Mouse (Mus musculus) CH12.LX (cell line): ENCODE measurements around the gene Fam71f2. TPM values are rescaled to one million over a fixed set of nuclear protein-coding genes. Genes with fewer than 3 reads are reported as not detected.

Source experiments
- DNase-seq: peaks from one replicate; pipeline ENCODE4 v3.0.0-alpha.2; 2013; ENCODE audit errors: extremely low read depth
- H3K27ac ChIP-seq: 2 replicates; pipeline ENCODE4 v1.5.1; 2012; ENCODE audit warnings: low read depth, mild to moderate bottlenecking, control low read depth, moderate library complexity; ENCODE audit not compliant: insufficient read depth
- H3K27me3 ChIP-seq: replicated peaks from 2 replicates; pipeline ENCODE3; 2012; ENCODE audit warnings: inconsistent platforms
- H3K36me3 ChIP-seq, 2 experiments: replicated peaks in 1 of 2; 2 replicates each; pipeline versions ENCODE3 to v1.6.1; 2012; ENCODE audit warnings: inconsistent platforms in 1 of 2, low read length in 1 of 2, mild to moderate bottlenecking in 1 of 2, mixed read lengths in 1 of 2, moderate library complexity in 1 of 2; ENCODE audit not compliant: control insufficient read depth in 1 of 2, insufficient read depth in 1 of 2
- H3K4me1 ChIP-seq, 2 experiments: 2 replicates each; pipeline ENCODE4 v1.6.1; 2012; ENCODE audit warnings: inconsistent platforms in 1 of 2, moderate library complexity in 1 of 2; ENCODE audit not compliant: insufficient read depth in 2 of 2, control insufficient read depth in 1 of 2
- H3K4me2 ChIP-seq: 2 replicates; pipeline ENCODE4 v1.6.1; 2012; ENCODE audit warnings: low read depth, mild to moderate bottlenecking, control low read depth; ENCODE audit not compliant: poor library complexity, insufficient read depth, severe bottlenecking
- H3K4me3 ChIP-seq, 3 experiments: fragments of 150-350 bp in 1 of 3; sonication (generic) in 1 of 3; replicated peaks in 1 of 3; 2 replicates each; pipeline versions ENCODE3 to v1.5.1; 2011 to 2012; ENCODE audit warnings: low read depth in 2 of 3, low read length in 2 of 3, mild to moderate bottlenecking in 2 of 3, moderate library complexity in 2 of 3, control low read depth in 1 of 3, improper control_type of control experiment in 1 of 3, inconsistent platforms in 1 of 3, mixed read lengths in 1 of 3; ENCODE audit not compliant: poor library complexity in 1 of 3
- H3K79me2 ChIP-seq: replicated peaks from 2 replicates; pipeline ENCODE4 v1.6.1; 2012; ENCODE audit warnings: mild to moderate bottlenecking, moderate library complexity; ENCODE audit not compliant: control insufficient read depth, poor library complexity, insufficient read depth, severe bottlenecking; ENCODE audit errors: extremely low read depth
- H3K9ac ChIP-seq: 2 replicates; pipeline ENCODE4 v1.6.1; 2012; ENCODE audit warnings: low read depth, mild to moderate bottlenecking, control low read depth, moderate library complexity; ENCODE audit not compliant: insufficient read depth
- H3K9me3 ChIP-seq: replicated peaks from 2 replicates; pipeline ENCODE3; 2012; ENCODE audit warnings: low read length, inconsistent platforms, mixed read lengths
- BHLHE40 ChIP-seq: IDR thresholded peaks from 2 replicates; pipeline ENCODE4 v1.6.1; 2011; ENCODE audit warnings: mild to moderate bottlenecking, low read depth, low read length, improper control_type of control experiment
- CHD2 ChIP-seq: IDR thresholded peaks from 2 replicates; pipeline ENCODE4 v1.6.1; 2011; ENCODE audit warnings: low read length, improper control_type of control experiment
- CTCF ChIP-seq, 2 experiments: IDR thresholded peaks in 1 of 2; conservative IDR thresholded peaks in 1 of 2; 2 replicates each; pipeline ENCODE4 v1.5.1; 2011 to 2012; ENCODE audit warnings: low read depth in 2 of 2, low read length in 2 of 2, improper control_type of control experiment in 1 of 2, inconsistent platforms in 1 of 2, mild to moderate bottlenecking in 1 of 2, moderate library complexity in 1 of 2
- E2F4 ChIP-seq: IDR thresholded peaks from 2 replicates; pipeline ENCODE4 v1.6.1; 2011; ENCODE audit warnings: low read depth, low read length, improper control_type of control experiment; ENCODE audit not compliant: insufficient replicate concordance
- ELF1 ChIP-seq: IDR thresholded peaks from 2 replicates; pipeline ENCODE4 v1.6.1; 2014; ENCODE audit warnings: low read depth, mild to moderate bottlenecking, inconsistent platforms, low read length, improper control_type of control experiment
- EP300 ChIP-seq: IDR thresholded peaks from 2 replicates; pipeline ENCODE4 v1.6.1; 2011; ENCODE audit warnings: low read length, improper control_type of control experiment
- GABPA ChIP-seq: IDR thresholded peaks from 2 replicates; pipeline ENCODE4 v1.6.1; 2012; ENCODE audit warnings: low read depth, low read length, improper control_type of control experiment, inconsistent platforms; ENCODE audit not compliant: insufficient replicate concordance
- HCFC1 ChIP-seq: IDR thresholded peaks from 2 replicates; pipeline ENCODE4 v1.6.1; 2012; ENCODE audit warnings: low read depth, mild to moderate bottlenecking, inconsistent platforms, low read length, improper control_type of control experiment
- IRF4 ChIP-seq: IDR thresholded peaks from 2 replicates; pipeline ENCODE4 v1.6.1; 2014; ENCODE audit warnings: low read depth, mild to moderate bottlenecking, inconsistent platforms, low read length, improper control_type of control experiment
- JUN ChIP-seq: IDR thresholded peaks from 2 replicates; pipeline ENCODE4 v1.6.1; 2011; ENCODE audit warnings: low read depth, mild to moderate bottlenecking, low read length, improper control_type of control experiment, moderate library complexity; ENCODE audit not compliant: insufficient read depth
- JUND ChIP-seq: conservative IDR thresholded peaks from 2 replicates; pipeline ENCODE4 v1.6.1; 2011; ENCODE audit warnings: low read depth, low read length, improper control_type of control experiment
- KAT2A ChIP-seq: IDR thresholded peaks from 2 replicates; pipeline ENCODE4 v1.6.1; 2012; ENCODE audit warnings: low read length, improper control_type of control experiment, inconsistent platforms; ENCODE audit not compliant: insufficient replicate concordance
- MAFK ChIP-seq: IDR thresholded peaks from 2 replicates; pipeline ENCODE4 v1.6.1; 2011; ENCODE audit warnings: low read length, improper control_type of control experiment; ENCODE audit not compliant: insufficient replicate concordance
- MAZ ChIP-seq: IDR thresholded peaks from 2 replicates; pipeline ENCODE4 v1.6.1; 2012; ENCODE audit warnings: low read depth, mild to moderate bottlenecking, inconsistent platforms, low read length, improper control_type of control experiment, moderate library complexity
- MEF2A ChIP-seq: IDR thresholded peaks from 2 replicates; pipeline ENCODE4 v1.6.1; 2014; ENCODE audit warnings: low read depth, mild to moderate bottlenecking, inconsistent platforms, low read length, improper control_type of control experiment, borderline replicate concordance
- MYC ChIP-seq: IDR thresholded peaks from 2 replicates; pipeline ENCODE4 v1.6.1; 2011; ENCODE audit warnings: low read depth, mild to moderate bottlenecking, improper control_type of control experiment, low read length
- NELFE ChIP-seq: IDR thresholded peaks from 2 replicates; pipeline ENCODE4 v1.6.1; 2011; ENCODE audit warnings: low read depth, low read length, improper control_type of control experiment
- NRF1 ChIP-seq: IDR thresholded peaks from 2 replicates; pipeline ENCODE4 v1.6.1; 2014; ENCODE audit warnings: low read depth, mild to moderate bottlenecking, inconsistent platforms, low read length, improper control_type of control experiment, moderate library complexity
- PAX5 ChIP-seq: IDR thresholded peaks from 2 replicates; pipeline ENCODE4 v1.6.1; 2012; ENCODE audit warnings: low read length, inconsistent platforms, mixed read lengths
- POLR2A ChIP-seq: IDR thresholded peaks from 2 replicates; pipeline ENCODE4 v1.6.1; 2011; ENCODE audit warnings: low read depth, mild to moderate bottlenecking, improper control_type of control experiment, low read length
- POLR2AphosphoS2 ChIP-seq: IDR thresholded peaks from 2 replicates; pipeline ENCODE4 v1.6.1; 2011; ENCODE audit warnings: low read depth, low read length, improper control_type of control experiment
- RCOR1 ChIP-seq: conservative IDR thresholded peaks from 2 replicates; pipeline ENCODE4 v1.6.1; 2012; ENCODE audit warnings: low read depth, mild to moderate bottlenecking, inconsistent platforms, low read length, improper control_type of control experiment
- SIN3A ChIP-seq: IDR thresholded peaks from 2 replicates; pipeline ENCODE4 v1.6.1; 2012; ENCODE audit warnings: low read length, improper control_type of control experiment, inconsistent platforms
- SMC3 ChIP-seq: IDR thresholded peaks from 2 replicates; pipeline ENCODE4 v1.6.1; 2011; ENCODE audit warnings: low read depth, low read length, improper control_type of control experiment
- TBP ChIP-seq: conservative IDR thresholded peaks from 2 replicates; pipeline ENCODE4 v1.6.1; 2011; ENCODE audit warnings: low read depth, low read length, improper control_type of control experiment
- UBTF ChIP-seq: IDR thresholded peaks from 2 replicates; pipeline ENCODE4 v1.6.1; 2012; ENCODE audit warnings: low read depth, mild to moderate bottlenecking, inconsistent platforms, low read length, improper control_type of control experiment, moderate library complexity
- USF1 ChIP-seq: IDR thresholded peaks from 2 replicates; pipeline ENCODE4 v1.6.1; 2014; ENCODE audit warnings: low read depth, mild to moderate bottlenecking, inconsistent platforms, low read length, improper control_type of control experiment
- ZC3H11A ChIP-seq: IDR thresholded peaks from 2 replicates; pipeline ENCODE4 v1.6.1; 2012; ENCODE audit warnings: low read depth, mild to moderate bottlenecking, inconsistent platforms, low read length, improper control_type of control experiment
- ZMIZ1 ChIP-seq: IDR thresholded peaks from 2 replicates; pipeline ENCODE4 v1.6.1; 2012; ENCODE audit warnings: low read depth, mild to moderate bottlenecking, inconsistent platforms, low read length, improper control_type of control experiment
- dilution Hi-C: fragments of 300-500 bp; cut with MboI; formaldehyde crosslinking; loops from 2 replicates; pipeline ENCODE4 v1.14.3; 2020; ENCODE audit warnings: low sequenced_read_pairs; ENCODE audit not compliant: extremely low pct_unique_long_range_greater_than_20kb, extremely low pct_ligation_motif_present
- in situ Hi-C: fragments of 300-500 bp; cut with MboI; formaldehyde crosslinking; loops from 3 replicates; pipeline ENCODE4 v1.14.3; 2019; ENCODE audit warnings: low sequenced_read_pairs, low pct_ligation_motif_present, low pct_unique_long_range_greater_than_20kb, mixed read lengths
- polyA plus RNA-seq: library from polyadenylated mRNA; unstranded; fragments of >175 nt; gene quantifications from 2 replicates; pipeline ENCODE4 v1.2.1, GENCODE M21; 2012; ENCODE audit warnings: low read depth; ENCODE audit not compliant: insufficient read length
- total RNA-seq, 2 experiments: library from RNA; depleted of rRNA; stranded (reverse); fragments of 300-350 nt in 1 of 2; fragments of >200 nt in 1 of 2; gene quantifications; 2 replicates each; pipeline ENCODE4 v1.2.3; 2012 to 2014

Gene Fam71f2
- total RNA-seq (2012; rRNA removed) (0.29 and 0.30 TPM in 2 replicates), total RNA-seq (2014; rRNA removed) (0.34 TPM in 1 of 2 replicates, not detected in the other), polyA plus RNA-seq (0.23 TPM in 1 of 2 replicates, not detected in the other)

DNA sequence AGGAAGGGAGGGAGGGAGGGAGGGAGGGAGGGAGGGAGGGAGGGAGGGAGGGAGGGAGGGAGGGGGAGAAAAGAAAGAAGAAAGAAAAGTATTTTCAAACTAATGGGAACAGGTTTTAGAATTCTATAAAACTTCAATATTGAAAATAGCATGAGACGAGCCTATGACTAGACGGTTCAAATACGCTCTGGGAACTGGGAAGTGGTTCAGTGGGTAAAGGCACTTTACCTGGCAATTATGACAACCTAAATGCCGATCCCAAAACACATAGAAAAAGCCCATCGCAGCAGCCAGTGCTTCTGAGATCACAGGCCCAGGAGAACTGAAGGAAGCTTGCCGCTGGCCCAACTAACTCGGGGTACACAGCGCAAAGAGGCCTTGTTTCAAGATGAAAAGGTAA is at the start of gene Fam71f2:
Gene Fam71f2 (plus strand): TSS at position 301 of the 400 bp plus-strand sequence.
- Histone ChIP-seq H3K27me3 (no peaks in the 10 kb centered on the region), H3K4me1 (peaks cover 0 to 8% of the 10 kb centered on the region in 2 experiments; a peak in 2 of 4 replicates), H3K9me3 (no peaks in the 10 kb centered on the region), H3K4me3 (no peak within 1 kb of the TSS), H3K36me3 (peaks cover 8 to 27% of the 10 kb centered on the region in 2 experiments), H3K4me2 (no peak within 1 kb of the TSS), H3K9ac (no peak within 1 kb of the TSS), H3K79me2 (0 out of 2 replicates have a peak, but pooled peaks cover under 1% of the 10 kb centered on the region), H3K27ac (no peak within 1 kb of the TSS)
- in situ Hi-C loops (loop anchor here (5.0 to 10.0 kb wide), 3 partner anchors 37 to 112 kb away; partner anchors contain the start of gene Rbm28), dilution Hi-C loops (no loop called here)
- TF ChIP-seq JUND = no peak
- no peak for TF ChIP-seq PAX5
- no peak for TF ChIP-seq EP300
- TF ChIP-seq CHD2 = no peak
- TF ChIP-seq UBTF = no peak
- TF ChIP-seq MYC = no peak
- no peak for TF ChIP-seq NELFE
- no peak for TF ChIP-seq JUN
- no peak for TF ChIP-seq BHLHE40
- TF ChIP-seq SMC3 = no peak
- TF ChIP-seq ZMIZ1 = no peak
- TF ChIP-seq KAT2A = no peak
- no peak for TF ChIP-seq ZC3H11A
- TF ChIP-seq NRF1 = no peak
- TF ChIP-seq MAFK = no peak
- no peak for TF ChIP-seq POLR2A
- TF ChIP-seq MAZ = no peak
- TF ChIP-seq GABPA = no peak
- TF ChIP-seq TBP = no peak
- TF ChIP-seq POLR2AphosphoS2 = no peak
- no peak for DNase-seq

DNA sequence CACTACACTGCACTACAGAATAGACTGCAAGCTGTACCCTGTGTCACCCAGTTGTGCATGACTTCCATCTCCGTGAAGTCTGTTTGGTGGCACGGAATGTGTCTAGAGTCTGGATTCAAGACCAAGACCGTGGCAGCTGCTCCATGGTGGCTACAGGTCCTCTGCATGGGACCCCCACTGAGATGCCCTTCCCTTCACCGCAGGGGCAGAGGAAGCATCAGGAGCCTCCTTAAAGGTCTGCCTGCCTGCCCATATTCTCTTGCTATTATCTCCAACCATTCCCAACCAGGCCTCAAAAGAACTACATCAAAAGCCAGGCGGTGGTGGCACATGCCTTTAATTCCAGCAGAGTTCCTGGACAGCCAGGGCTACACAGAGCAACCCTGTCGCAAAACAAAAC is 49.0 kb upstream of the Fam71f2 start:
- dilution Hi-C loops = no loop called here
- Histone ChIP-seq H3K4me2 (no peak overlapping the region), H3K27me3 (peaks cover 4% of the 10 kb centered on the region), H3K9me3 (peaks cover 2% of the 10 kb centered on the region), H3K27ac (no peak overlapping the region), H3K79me2 (no peaks in the 10 kb centered on the region), H3K9ac (no peak overlapping the region), H3K36me3 (no peaks in the 10 kb centered on the region), H3K4me3 (no peak overlapping the region), H3K4me1 (peaks cover 3 to 16% of the 10 kb centered on the region in 2 experiments; a peak in 3 of 4 replicates)
- in situ Hi-C loops = no loop called here
- no peak for DNase-seq
- TF ChIP-seq TBP (no peak), JUN (no peak), CHD2 (no peak), SIN3A (no peak), RCOR1 (no peak), IRF4 (no peak), SMC3 (no peak), ELF1 (no peak), ZC3H11A (no peak), E2F4 (no peak), CTCF (conservative IDR thresholded peaks at IDR 0.05 in 1 of 2, IDR thresholded peaks at IDR 0.05 in 1 of 2; ENCODE audit: low read depth in 2 of 2, low read length in 2 of 2) (no peak), HCFC1 (no peak), PAX5 (no peak), POLR2A (no peak), MAFK (no peak), MEF2A (no peak), USF1 (no peak), UBTF (no peak)
